Mouse (Mus musculus) spleen, adult 2 months (tissue): Measurements from ENCODE around the gene D630023F18Rik.

Source experiments
- CTCF ChIP-seq: fragments of 200-500 bp; IDR thresholded peaks from 2 replicates; pipeline ENCODE4 v1.5.1; 2011; ENCODE audit warnings: mild to moderate bottlenecking, inconsistent platforms; ENCODE audit not compliant: insufficient read depth, insufficient read length, insufficient replicate concordance; ENCODE audit errors: extremely low read depth
- POLR2A ChIP-seq: fragments of 200-500 bp; IDR thresholded peaks from 2 replicates; pipeline ENCODE4 v1.6.1; 2011; ENCODE audit warnings: low read depth, low read length, inconsistent platforms

DNA sequence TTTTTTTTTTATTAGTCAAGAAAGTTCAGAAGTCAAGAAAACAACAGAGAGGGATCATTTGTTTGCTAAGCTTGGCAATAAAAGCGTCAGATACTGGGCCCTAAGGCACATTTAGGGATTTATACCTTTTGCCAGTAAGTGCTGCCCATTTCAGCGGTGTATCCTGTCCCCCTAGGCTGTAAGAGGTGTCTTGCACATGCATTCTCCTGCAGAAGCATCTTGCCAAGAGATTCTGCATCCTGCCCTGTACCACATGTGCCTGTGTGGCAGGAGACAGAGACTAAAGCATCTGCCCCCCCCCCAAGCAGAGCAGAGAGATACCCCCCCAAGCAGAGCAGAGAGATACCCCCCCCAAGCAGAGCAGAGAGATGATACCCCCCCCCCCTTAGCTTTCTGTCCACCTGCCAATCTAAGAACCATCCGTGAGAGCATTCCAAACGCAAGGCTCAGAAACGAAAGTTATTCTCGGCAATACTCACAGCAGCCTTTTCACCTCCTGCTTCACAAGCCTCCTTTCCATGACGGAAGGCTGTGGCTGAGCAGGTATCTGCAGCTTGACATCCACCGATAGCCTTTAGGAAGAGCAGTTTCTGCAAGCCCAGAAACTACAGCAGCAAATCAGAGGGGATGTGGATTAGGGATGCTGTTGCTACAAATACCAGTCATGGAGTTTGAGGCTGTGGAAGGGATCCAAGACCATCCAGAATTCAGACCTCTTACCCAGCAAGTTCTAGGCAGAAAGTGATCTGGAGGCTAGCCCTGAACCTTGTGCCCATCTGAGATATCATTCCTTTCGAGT is at the start of gene D630023F18Rik:
- TF ChIP-seq POLR2A = no peak
- TF ChIP-seq CTCF = no peak
